Mouse (Mus musculus): Measurements from ENCODE around the gene Cul4b. TPM values are rescaled to one million over a fixed set of nuclear protein-coding genes. Genes with fewer than 3 reads are reported as not detected.

Gene Cul4b
- total RNA-seq, 2 experiments from 2014 or later: 37.3 to 72.7 TPM

Other genes starting within 250 kb of the Cul4b start
- 47.0 and 47.2 TPM in 2 replicates for gene Lamp2, start 119.7 kb downstream of the Cul4b start, total RNA-seq (2014; fragmentation: Nextera tagmentation)
- gene Lamp2, start 119.7 kb downstream of the Cul4b start, total RNA-seq (2017): 73.7 and 82.0 TPM in 2 replicates
- 78.4 and 79.6 TPM in 2 replicates for gene Mcts1, start 24.4 kb upstream of the Cul4b start, total RNA-seq (2014; fragmentation: Nextera tagmentation)
- gene Mcts1, start 24.4 kb upstream of the Cul4b start, total RNA-seq (2017): 32.9 and 44.9 TPM in 2 replicates
- 6.7 and 15.0 TPM in 2 replicates for gene C1galt1c1, start 58.9 kb upstream of the Cul4b start, total RNA-seq (2014; fragmentation: Nextera tagmentation)
- 26.8 and 32.2 TPM in 2 replicates for gene C1galt1c1, start 58.9 kb upstream of the Cul4b start, total RNA-seq (2017)
- 3.7 and 4.4 TPM in 2 replicates for gene 6030498E09Rik, start 196.5 kb upstream of the Cul4b start, total RNA-seq (2014; fragmentation: Nextera tagmentation)
- 1.6 and 13.5 TPM in 2 replicates for gene 6030498E09Rik, start 196.5 kb upstream of the Cul4b start, total RNA-seq (2017)